Mouse (Mus musculus): Measurements from ENCODE around the gene Gm3159.
"Not testable (repeated sequence)": the region's sequence is repeated elsewhere in the genome, so short reads cannot be mapped to it uniquely, and the experiment has no call there.

DNA sequence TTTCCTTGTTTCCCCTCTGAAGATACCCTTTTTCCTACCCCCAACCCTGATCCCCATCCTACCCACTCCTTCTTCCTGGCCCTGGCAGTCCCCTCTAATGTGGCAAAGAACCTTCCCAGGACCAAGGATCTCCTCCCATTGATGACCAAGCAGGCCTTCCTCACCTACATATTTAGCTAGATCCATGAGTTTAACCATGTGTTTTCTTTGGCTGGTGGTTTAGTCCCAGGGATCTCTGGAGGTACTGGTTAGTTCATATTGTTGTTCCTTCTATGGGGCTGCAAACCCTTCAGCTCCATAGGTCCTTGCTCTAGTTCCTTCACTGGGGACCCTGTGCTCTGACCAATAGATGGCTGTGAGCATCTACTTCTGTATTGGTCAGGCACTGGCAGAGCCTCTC, 19.5 kb upstream of the Gm3159 start:
- not testable (repeated sequence) for TF ChIP-seq POLR2A, EP300 (IDR thresholded peaks at IDR 0.05; ENCODE audit: insufficient read depth, low read depth, low read length)
